Mouse (Mus musculus) embryo, embryonic 11 days (tissue): ENCODE measurements at regions not wholly inside any gene's neighbourhood (a gene's known extent, or its start where the extent isn't known, plus 50 kb on each side); places are given as distances from the start of the nearest gene placed in this dataset.
A peak's percentile ranks its signal among the peaks of the same experiment; 100 is the strongest.

Source experiments
- DNase-seq: peaks from one replicate; pipeline ENCODE4 v3.0.0-alpha.2; 2015

- DNase-seq = no peak
These were observed 122.0 kb downstream of the Olfr1505 start for GRCm38 (mm10) chr19:14035371-14035770.

- DNase-seq = peak; percentile 37
These were observed 122.5 kb downstream of the Olfr1505 start for GRCm38 (mm10) chr19:14035785-14036184.

DNA sequence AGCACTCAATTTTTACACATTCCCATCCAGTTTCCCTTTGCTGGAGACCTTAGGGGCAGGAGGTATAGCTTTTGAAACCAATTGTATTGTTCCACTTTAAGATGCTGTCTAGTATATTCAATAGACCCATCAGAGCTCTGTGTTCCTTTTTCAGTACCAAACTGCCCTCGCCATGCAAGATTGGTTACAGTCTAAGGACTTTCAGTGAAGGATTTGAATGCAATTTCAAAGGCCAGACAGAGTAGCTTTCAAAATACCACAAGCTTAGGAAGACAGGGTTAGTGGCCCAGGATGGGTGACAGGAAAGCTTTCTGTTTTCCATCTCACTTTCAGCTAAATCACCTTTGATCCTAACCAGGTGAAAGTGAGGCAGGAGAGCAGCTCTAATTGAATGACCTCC, 123.4 kb downstream of the Olfr1505 start:
- DNase-seq = no peak

DNA sequence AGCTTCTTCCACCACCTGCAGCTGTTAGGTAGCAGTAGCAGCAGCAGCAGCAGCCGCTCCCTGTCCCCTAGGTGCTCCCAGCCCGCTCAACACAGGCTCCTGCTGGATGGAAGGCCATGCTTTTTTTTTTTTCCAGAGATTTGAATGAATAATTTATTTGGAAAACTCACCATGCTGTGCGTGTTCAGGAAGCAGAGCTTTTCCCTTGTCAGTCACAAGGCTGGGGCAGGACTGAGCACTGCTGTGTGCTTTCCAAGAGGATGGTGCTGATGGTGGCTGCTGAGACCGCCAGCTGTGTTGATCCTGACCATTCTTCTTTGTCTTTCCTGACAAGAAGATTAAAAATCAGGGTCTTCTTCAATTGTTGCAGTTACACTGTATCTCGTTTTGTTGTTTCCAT, 129.4 kb downstream of the Olfr1505 start:
- DNase-seq = no peak

DNA sequence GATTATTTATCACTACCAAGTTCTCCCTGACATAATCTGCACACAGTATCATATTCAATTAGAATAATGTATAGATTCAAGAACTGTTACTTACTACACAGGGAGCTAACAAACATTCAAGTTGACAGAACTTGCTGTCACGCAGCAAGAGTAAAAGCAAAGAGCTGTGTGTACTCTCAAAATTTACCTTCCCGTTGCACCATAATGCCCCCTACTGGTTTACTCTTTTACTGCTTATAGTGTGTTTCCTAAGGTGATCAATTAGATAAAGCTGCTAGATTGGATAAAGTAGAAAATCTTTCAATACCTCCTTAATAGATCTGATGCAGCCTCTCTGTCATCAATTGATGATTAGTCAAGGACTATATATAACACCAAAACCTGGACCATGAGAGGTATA, 132.1 kb downstream of the Olfr1505 start:
- peak; percentile 23 for DNase-seq

DNA sequence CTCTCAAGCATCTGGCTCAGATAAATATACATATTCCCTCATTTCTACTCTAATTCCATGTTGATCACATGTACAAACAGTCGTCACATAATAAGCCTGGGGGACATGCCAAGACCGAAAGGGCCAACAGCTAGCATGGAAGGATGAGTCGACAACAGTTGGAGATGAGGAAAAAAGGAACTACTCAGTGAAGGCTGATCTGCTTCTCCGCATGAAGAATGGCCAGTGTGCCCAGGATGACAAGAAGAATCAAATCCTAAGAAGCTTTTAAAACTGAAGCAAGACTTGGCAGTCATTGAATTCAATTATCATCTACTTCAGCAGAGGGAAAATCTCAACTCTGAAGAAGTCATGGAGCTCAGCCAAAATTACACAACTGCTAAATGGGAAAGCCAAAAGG, 138.7 kb downstream of the Olfr1505 start:
- no peak for DNase-seq

DNA sequence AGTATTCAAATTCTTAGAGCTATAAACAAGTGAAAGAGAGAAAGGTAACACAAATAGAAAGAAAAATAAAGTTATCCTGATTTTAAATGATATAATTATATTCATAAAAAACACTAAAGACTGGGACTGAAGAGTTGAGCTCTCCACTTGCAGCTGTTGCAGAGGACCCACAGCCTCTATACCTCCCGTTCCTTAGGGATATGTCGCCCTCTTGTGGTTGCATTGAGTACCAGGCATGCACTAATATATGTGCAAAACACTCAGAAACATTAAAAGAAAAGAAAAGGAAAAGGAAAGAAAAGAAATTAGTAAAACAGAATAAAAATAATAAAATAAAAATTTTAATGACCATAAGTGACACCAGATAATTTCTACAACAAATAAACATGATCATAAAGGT, 167.2 kb downstream of the Olfr1505 start:
- peak; percentile 62 for DNase-seq

GRCm38 (mm10) chr19:14084726-14085125, 171.4 kb downstream of the Olfr1505 start:
- no peak for DNase-seq

GRCm38 (mm10) chr19:14090106-14090505, 176.8 kb downstream of the Olfr1505 start:
- DNase-seq = no peak

- peak; percentile 5 for DNase-seq
These were observed 180.9 kb downstream of the Olfr1505 start for GRCm38 (mm10) chr19:14094191-14094590.

DNA sequence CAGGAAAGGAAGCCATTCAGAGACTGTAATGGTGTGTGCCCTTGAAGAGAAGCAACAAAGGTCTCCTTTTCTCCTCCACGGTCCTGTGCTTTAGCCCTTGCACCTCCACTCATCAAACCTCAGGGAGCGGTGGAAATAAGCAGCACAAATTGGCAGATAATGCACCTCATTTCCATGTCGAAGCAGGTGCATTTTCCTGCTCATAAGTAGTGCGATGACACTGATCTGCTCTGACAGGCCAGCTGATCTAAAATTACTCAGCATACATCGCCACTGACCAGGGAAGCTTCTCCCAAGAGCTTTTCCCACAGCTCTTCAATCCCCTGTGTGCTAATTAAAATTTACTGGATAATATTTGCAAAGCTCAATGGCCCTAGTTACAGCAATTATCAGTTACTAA, 182.9 kb downstream of the Olfr1505 start:
- peak; percentile 7 for DNase-seq

DNA sequence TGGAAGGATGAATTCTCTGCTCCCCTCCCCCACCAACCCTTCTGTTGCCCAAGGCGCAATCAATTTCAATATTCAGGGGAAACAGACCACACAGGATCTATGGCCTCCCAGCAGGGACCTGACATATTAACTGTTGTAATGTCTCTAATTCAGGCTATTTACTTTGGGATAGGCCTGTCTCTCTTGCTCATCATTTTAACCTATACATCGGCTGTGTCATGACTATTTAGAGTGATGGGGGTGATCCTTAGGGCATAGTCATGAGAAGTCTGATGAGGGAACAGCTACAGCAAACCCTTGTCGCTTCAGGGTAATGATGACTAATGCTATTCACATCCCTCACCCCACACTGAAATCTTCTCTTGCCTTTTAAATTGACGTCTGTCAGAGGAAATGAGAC, 195.8 kb downstream of the Olfr1505 start:
- peak; percentile 30 for DNase-seq

DNA sequence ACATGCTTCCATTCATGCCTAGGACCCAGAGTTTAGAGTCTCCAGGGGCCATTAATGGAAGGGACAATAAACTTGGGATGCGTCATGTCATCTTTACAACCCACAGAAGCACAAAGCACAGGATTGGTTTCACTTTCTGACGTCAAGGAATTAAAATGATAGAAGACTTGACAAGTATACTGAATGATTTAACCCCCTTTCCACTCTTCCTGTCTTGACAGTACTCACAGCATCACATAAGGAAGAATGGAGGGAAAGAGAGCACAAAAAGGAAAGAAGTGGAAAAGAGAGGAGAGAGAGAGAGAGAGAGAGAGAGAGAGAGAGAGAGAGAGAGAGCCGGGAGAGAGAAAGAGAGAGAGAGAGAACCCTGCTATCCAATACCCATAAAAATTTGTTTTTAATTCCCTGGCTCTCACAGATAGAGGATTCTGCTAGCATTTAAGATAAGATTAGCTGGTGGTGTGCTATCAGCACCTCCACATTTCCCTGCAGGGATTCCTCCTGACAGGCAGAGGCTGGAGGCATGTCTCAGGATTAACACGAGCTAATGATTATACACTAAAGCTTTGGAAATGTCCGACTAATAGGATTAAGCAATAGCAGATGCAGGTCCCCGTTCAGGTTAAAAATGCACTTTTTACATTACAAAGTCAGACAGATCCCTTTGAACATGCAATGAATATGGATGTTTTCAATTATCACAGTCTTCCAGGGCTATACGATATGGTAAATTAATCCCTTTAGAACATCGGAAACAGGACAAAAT, 210.2 kb downstream of the Olfr1505 start:
- peak; percentile 56 for DNase-seq

DNA sequence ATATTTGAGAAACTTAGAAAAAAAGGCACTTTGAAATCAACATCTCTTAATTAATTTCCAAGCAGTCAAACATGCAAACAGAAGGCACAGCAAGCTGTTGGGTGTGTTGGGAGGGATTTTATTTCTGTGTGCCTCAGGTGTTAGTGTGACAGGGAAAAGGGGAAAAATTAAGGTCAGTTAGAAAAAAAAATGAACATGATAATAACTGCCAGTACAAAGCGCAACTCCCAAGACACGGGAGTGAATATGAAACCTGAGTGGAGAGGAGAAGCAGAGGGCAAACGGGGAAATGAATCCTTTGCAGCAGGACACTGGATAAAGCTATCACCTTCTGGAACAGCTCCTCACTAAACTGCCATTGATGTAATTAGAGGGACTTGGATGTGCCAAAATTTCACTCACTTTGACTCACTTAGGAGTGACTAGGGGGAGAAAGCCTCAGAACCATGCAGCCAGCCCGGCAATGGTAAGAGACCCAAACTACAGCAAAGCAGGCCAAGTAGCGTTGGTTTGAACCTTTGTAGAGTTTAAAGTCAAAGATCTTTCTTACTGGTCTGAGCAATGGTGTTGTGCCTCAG, 211.0 kb downstream of the Olfr1505 start:
- peak; percentile 12 for DNase-seq

- DNase-seq = peak; percentile 13
These were observed 211.7 kb downstream of the Olfr1505 start for GRCm38 (mm10) chr19:14124986-14125385.

DNA sequence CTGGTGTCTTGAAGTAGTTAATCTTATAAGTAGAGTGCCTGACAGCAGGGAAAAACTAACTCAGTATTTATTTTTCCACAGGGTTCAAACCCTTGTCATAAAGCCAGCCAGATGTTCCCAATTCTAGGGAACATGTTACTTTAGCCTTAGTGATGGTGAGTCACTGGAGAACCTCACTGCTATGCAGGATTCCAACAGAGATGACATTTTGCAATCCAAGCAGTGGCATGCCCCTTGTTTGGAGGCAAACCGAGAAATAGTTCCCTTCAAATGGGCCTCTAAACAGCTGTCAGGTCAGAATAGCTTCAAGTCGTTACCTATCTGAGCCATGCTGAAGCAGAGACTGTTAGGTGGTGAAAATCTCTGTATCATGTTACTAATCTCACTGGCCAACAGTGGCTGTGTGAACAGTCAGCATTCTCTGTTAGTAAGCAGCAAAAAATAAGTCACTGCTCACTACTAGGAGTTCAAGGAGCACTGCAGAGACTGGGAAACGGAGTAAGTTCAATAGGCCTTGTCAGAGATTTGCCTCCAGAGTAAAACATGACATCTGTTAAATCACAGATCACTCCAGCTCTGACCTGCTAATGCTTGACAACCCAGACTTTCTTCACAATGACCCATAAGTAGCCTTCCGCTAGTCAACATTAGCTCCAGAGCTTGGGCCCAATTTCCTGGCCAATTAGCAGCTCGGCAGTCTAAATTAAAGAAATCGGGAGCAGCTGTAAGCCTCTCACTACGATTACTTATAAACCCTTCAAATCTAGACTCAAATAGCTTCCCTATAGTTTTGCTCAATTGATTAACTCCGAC, 215.3 kb downstream of the Olfr1505 start:
- DNase-seq = peak; percentile 67

DNA sequence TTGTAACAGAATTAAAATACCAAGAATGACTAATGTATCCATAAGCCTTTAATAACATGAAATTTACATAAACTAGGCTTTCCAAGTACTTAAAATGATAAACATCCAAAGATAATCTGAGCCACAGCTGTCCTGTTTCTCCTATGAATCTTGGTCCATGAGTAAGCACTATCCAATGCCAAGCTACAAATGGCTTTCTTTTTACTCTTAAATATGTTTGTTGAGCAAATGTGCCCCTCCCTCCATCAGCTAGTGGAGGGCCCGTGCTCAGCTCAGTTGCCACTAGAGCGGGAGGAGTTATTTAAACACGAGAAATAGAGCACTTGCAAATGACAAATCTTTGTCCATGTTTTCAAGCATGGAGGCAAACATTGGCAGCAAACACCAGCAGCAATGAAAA, 247.9 kb downstream of the Olfr1505 start:
- no peak for DNase-seq

DNA sequence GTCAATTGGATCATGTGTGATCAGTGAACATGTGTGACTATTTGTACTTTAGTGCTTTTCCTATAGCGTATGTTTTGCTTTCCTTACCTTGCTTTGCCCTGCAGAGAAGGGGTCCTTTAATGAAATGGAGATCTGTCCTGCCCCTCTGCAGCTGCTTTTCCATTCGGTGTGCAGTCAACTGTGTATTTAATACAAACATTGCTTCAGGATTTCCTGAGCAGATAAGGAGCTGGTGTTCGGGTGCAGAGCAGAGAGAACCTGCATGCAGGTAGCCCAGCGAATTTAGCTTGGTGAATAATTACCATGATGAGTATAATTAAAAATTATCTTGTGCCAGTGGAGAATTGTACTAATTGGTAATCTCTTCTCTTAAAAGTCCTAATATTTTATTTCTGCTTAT, 249.4 kb downstream of the Olfr1505 start:
- no peak for DNase-seq

GRCm38 (mm10) chr19:14165775-14166174, 252.4 kb downstream of the Olfr1505 start:
- no peak for DNase-seq

DNA sequence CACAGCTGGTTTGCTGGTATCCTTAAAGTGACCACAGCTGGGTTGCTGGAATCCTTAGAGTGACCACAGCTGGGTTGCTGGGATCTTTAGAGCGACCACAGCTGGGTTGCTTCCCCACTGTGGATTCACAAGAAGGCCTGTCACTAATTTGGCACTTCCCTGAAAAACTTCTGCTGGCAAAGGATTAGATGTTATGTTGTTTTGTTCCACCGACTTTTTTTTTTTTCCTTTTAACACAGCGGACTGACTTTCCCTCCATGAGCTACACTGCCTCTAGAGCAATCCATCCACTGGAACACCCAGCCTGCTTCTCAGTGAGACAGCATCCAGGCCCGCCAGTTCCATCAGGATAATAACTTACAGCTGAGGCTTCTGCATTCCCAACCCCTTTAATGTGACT, 266.9 kb downstream of the Olfr1505 start:
- DNase-seq = peak; percentile 52

GRCm38 (mm10) chr19:14180956-14181355, 267.6 kb downstream of the Olfr1505 start:
- DNase-seq = no peak

DNA sequence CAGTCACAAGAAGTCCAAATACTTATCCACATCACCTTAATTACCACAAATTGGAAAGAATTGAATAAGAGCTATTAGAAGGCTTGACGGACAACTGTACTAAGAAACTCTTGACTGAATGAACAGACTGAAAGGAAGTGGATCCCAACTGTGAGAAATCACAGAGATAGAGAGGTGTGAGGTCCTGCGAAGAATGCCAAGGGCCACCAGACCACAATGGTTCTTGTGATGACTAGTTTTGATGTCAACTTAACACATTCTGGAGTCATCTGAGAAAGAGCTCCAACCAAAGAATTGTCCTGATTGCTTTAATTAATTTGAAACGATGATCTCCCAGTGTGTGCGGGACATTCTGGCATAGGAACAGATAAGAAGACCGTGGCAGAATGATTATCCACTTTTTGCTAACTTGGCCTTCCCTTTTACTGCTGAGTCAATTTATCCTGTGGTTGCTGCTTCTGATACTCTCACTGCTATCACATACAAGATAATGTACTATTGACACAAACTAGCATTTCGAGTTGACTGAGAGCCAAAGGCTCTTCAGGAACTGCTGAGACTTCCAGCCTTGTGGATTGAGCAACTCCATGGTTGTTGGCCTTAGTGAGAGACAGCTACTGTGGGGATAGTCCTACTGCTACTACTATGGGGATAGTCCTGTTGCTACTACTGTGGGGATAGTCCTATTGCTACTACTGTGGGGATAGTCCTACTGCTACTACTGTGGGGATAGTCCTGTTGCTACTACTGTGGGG, 268.5 kb downstream of the Olfr1505 start:
- DNase-seq = no peak

GRCm38 (mm10) chr19:14191820-14192219, 278.5 kb downstream of the Olfr1505 start:
- no peak for DNase-seq
